Mouse (Mus musculus): Measurements from ENCODE around the gene Aph1a. TPM values are rescaled to one million over a fixed set of nuclear protein-coding genes. Genes with fewer than 3 reads are reported as not detected.

The Aph1a gene
- 22.8 and 27.2 TPM in 2 replicates for polyA plus RNA-seq (2012; rRNA removed)

GRCm38 (mm10) chr3:95893606-95894316 is at the start of gene Aph1a:
Aph1a (plus strand) TSS chr3:95893969.

GRCm38 (mm10) chr3:95855502-95856089 is 38.2 kb upstream of the Aph1a start, which contains the start of gene Prpf3:
Prpf3 (minus strand) TSS chr3:95855885.

GRCm38 (mm10) chr3:95871392-95871867 is 22.3 kb upstream of the Aph1a start, which contains the start of gene Mrps21:
Mrps21 (minus strand) TSS chr3:95871519.

DNA sequence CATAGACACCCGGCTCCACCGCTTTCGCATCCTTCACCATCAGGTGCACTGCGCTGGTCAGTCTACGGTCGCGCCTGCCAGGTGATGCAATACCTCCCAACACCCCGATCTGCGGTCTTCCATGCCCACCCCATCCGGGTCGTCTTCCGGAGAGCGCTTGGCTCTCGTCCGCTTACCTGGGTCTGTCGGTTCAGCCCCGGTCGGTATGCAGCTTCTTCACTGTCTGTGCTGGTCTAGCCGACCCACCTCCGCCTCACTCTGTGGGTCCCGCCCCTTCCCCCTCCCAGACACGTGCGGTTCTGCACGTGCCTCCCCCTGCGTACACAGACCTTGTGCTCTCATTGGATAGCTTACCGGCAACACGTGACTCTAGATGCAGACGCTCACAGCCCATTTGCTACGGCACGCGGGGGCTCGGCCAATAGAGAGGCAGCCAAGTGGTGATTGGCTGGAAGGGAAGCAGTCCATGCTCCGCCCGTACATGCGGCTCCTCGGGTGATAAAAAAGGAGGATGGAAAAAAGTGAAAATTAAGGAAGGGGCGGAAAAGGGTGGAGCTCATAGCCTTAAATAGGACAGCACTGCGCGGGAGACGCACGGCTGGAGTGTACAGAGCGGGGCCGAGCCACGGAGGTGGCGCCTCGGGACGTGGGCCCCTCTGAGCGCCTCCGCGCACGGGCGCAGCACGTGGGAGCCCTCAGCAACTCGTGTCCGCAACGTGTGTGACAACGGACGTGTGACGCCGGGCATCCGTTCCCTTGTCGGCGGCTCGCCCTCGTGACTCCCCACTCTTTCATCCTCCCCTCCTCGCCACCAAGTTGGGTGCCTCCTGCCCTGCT is 11.6 kb upstream of the Aph1a start, which contains the start of gene Ciart:
TSS of gene Ciart (minus strand) at position 273 of the 837 bp plus-strand sequence.

DNA sequence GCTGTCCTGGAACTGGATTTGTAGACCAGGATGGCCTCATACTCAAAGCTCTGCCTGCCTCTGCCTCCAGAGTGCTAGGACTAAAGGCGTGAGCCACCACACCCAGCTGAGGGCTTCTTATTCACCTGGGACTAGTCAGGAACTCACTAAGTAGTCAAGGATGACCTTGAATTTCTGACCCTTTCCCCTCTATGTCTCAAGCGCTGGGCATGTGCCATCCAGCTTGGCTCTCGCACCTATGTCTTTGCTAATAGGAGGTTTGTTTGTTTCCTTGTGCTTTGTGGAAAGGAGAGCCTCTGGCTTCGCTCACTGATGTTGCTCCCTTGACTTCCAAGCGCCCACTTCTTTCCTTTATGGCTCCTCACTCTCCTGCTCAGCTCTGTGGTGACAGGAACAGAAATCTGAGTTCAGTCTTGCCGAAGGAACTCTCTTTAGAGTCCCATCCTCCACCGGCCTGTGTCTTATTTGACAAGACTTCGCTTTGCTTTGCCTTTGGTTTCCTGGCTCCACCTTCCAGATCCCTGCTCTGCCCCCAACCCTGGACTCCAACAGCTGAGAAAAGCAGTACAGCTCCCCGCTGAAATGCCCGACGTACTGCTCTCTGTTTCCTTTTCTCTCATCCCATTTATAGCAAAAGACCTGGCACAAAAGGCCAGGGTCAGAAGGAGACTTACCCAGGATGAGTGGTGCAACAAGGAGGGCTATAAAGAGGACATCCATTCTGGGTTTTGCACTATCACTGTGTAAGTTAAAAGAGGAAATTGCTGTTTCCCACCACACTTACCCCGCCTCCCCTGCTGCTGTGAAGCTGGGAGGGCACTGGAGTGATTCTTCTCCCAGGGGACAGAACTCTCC is 2.3 kb upstream of the Aph1a start, which contains the start of gene BC028528:
TSS of gene BC028528 (minus strand) at position 795 of the 855 bp plus-strand sequence.

GRCm38 (mm10) chr3:95904568-95904967 is 10.8 kb downstream of the Aph1a start, which contains the start of gene Car14:
Car14 (minus strand) TSS chr3:95904691.

GRCm38 (mm10) chr3:95928658-95929503 is 35.1 kb downstream of the Aph1a start, which contains the start of gene Anp32e:
Anp32e (plus strand) TSS chr3:95929246.

Other genes starting within 250 kb of the Aph1a start
- 33.0 and 38.9 TPM in 2 replicates for gene Mcl1, start 235.2 kb upstream of the Aph1a start, polyA plus RNA-seq (2012; rRNA removed)
- gene Adamtsl4, start 206.1 kb upstream of the Aph1a start, polyA plus RNA-seq (2012; rRNA removed), result 0.15 and 0.20 TPM in 2 replicates
- 8.7 and 11.7 TPM in 2 replicates for gene Ecm1, start 154.4 kb upstream of the Aph1a start, polyA plus RNA-seq (2012; rRNA removed)
- gene Tars2, start 133.8 kb upstream of the Aph1a start, polyA plus RNA-seq (2012; rRNA removed), result 19.5 and 21.1 TPM in 2 replicates
- gene Rprd2, start 75.1 kb upstream of the Aph1a start, polyA plus RNA-seq (2012; rRNA removed), result 5.4 and 6.3 TPM in 2 replicates
- gene Prpf3, start 38.1 kb upstream of the Aph1a start, polyA plus RNA-seq (2012; rRNA removed), result 21.3 and 23.1 TPM in 2 replicates
- gene Mrps21, start 22.4 kb upstream of the Aph1a start, polyA plus RNA-seq (2012; rRNA removed), result 117 and 132 TPM in 2 replicates
- 0.50 and 0.76 TPM in 2 replicates for gene Ciart, start 11.7 kb upstream of the Aph1a start, polyA plus RNA-seq (2012; rRNA removed)
- 4.6 and 5.3 TPM in 2 replicates for gene BC028528, start 2.0 kb upstream of the Aph1a start, polyA plus RNA-seq (2012; rRNA removed)
- gene Car14, start 10.7 kb downstream of the Aph1a start, polyA plus RNA-seq (2012; rRNA removed), result 5.2 and 5.8 TPM in 2 replicates
- 122 and 172 TPM in 2 replicates for gene Anp32e, start 35.3 kb downstream of the Aph1a start, polyA plus RNA-seq (2012; rRNA removed)
- 9.2 and 10.8 TPM in 2 replicates for gene Plekho1, start 102.0 kb downstream of the Aph1a start, polyA plus RNA-seq (2012; rRNA removed)
- 7.2 and 8.1 TPM in 2 replicates for gene Vps45, start 164.5 kb downstream of the Aph1a start, polyA plus RNA-seq (2012; rRNA removed)
- gene Otud7b, start 210.6 kb downstream of the Aph1a start, polyA plus RNA-seq (2012; rRNA removed), result 3.6 TPM in 2 replicates

Measured in liver, embryonic 14 days (tissue).